Mouse (Mus musculus) lung, adult 2 months (tissue): Measurements from ENCODE around the gene Pdgfb.
A peak's percentile ranks its signal among the peaks of the same experiment; 100 is the strongest.

Experiments
- CTCF ChIP-seq: fragments of 200-500 bp; IDR thresholded peaks from 2 replicates; pipeline ENCODE4 v1.5.1; 2011; ENCODE audit warnings: mild to moderate bottlenecking, low read length, control low read depth; ENCODE audit not compliant: insufficient read depth
- POLR2A ChIP-seq: fragments of 200-500 bp; IDR thresholded peaks from 2 replicates; pipeline ENCODE4 v1.6.1; 2011; ENCODE audit warnings: low read depth, mild to moderate bottlenecking, control low read depth, low read length, borderline replicate concordance; ENCODE audit errors: extremely low read depth

GRCm38 (mm10) chr15:80012527-80013201 is 2.1 kb downstream of the Pdgfb start:
- TF ChIP-seq CTCF: no peak
- TF ChIP-seq POLR2A: peak; percentile 77; the same call in 1 of the 2 replicates
